Mouse (Mus musculus) erythroblast, embryonic 14.5 days (primary cell): ENCODE results near the gene Hk3.

ENCODE experiments used
- GATA1 ChIP-seq: IDR thresholded peaks from 2 replicates; pipeline ENCODE4 v1.6.1; 2012; ENCODE audit warnings: low read length, inconsistent platforms, mixed read lengths
- TAL1 ChIP-seq: IDR thresholded peaks from 3 replicates; pipeline ENCODE4 v1.6.1; 2012; ENCODE audit warnings: low read length, inconsistent platforms, mixed read lengths

GRCm38 (mm10) chr13:55022715-55023114, 1.5 kb upstream of the Hk3 start:
- TF ChIP-seq GATA1 = no peak
- no peak for TF ChIP-seq TAL1
